14 mouse cellular contexts compared by ENCODE assay signal in genomic region chr9:96973091-96973490, GRCm38 (mm10). TPM values are rescaled to one million over a fixed set of nuclear protein-coding genes. Genes with fewer than 3 reads are reported as not detected.
DNase-seq lines count a peak whose midpoint lies in the region; ATAC-seq and TF ChIP-seq lines count a peak whose summit lies in the region.
"Had no signal": no experiment of that assay in that cellular context is flagged by ENCODE, and none has a peak within 500 bp of the region (broad histone marks: within the 10 kb centered on the region; RNA-seq: fewer than 3 reads in every experiment).

No protein-coding gene starts in this region.

- peaks cover 14% of the 10 kb centered on the region; the same call in 1 of the 2 replicates for H3K27me3 ChIP-seq in forebrain, embryonic 10.5 days (ENCODE audit: poor library complexity, severe bottlenecking)
- no peaks in the 10 kb centered on the region for H3K27me3 ChIP-seq in forebrain, postnatal 0 days (ENCODE audit: insufficient read depth, low read length)
- H3K27me3 ChIP-seq in kidney, adult 2 months (replicated peaks; ENCODE audit: control insufficient read depth, insufficient read depth, low read length), result no peaks in the 10 kb centered on the region
- no peaks in the 10 kb centered on the region for H3K27me3 ChIP-seq in kidney, embryonic 14.5 days (ENCODE audit: control insufficient read depth, insufficient read depth, low read length)
- no peaks in the 10 kb centered on the region; the same call in 1 of the 2 replicates for H3K27me3 ChIP-seq in limb, embryonic 10.5 days (ENCODE audit: low read depth, poor library complexity, severe bottlenecking)

- ATAC-seq in forebrain, postnatal 0 days, result no peak
- ATAC-seq in kidney, embryonic 14.5 days (ENCODE audit: low FRiP score, low TSS enrichment), result no peak
- ATAC-seq: inflammation-experienced regulatory T-cells, adult 6 months had no signal

- H3K4me2 ChIP-seq in forebrain, postnatal 0 days (ENCODE audit: low read depth), result no peak overlapping the region
- no peak overlapping the region for H3K4me2 ChIP-seq in kidney, embryonic 14.5 days (replicated peaks; ENCODE audit: low read depth, low read length)

- 86% methylated on average over 9 of the region's 9 CpGs for WGBS in forebrain, embryonic 10.5 days
- 43% methylated on average over 9 of the region's 9 CpGs for WGBS in forebrain, postnatal 0 days
- WGBS in kidney, adult 2 months, result 48% methylated on average over 9 of the region's 9 CpGs
- 62% methylated on average over 9 of the region's 9 CpGs for WGBS in kidney, embryonic 14.5 days
- WGBS in limb, embryonic 10.5 days, result 89% methylated on average over 9 of the region's 9 CpGs

- TF ChIP-seq CTCF in forebrain, postnatal 0 days (IDR thresholded peaks at IDR 0.05; ENCODE audit: low read depth), result no peak
- TF ChIP-seq CTCF in kidney, adult 2 months (conservative IDR thresholded peaks at IDR 0.05; ENCODE audit: insufficient read depth, insufficient read length, low read depth, low read length), result no peak

- no peak for DNase-seq in forebrain, embryonic 10.5 days (ENCODE audit: extremely low spot score, low spot score)
- DNase-seq in forebrain, postnatal 0 days, result no peak
- peak; percentile 64 for DNase-seq in kidney, adult 2 months
- peak; percentile 61 to 70 for DNase-seq in cerebellum, postnatal 10 days
- DNase-seq in limb, embryonic 10.5 days (ENCODE audit: low spot score), result no peak
- no peak for DNase-seq in frontal cortex, adult 2 months (ENCODE audit: extremely low spot score in 1 of 2, low spot score in 1 of 2)
- no peak for DNase-seq in left cerebral cortex, adult 11 months (ENCODE audit: low spot score)
- DNase-seq: gastrocnemius, postnatal 10 days; lung, adult 18-20 months; thymus, postnatal 36 days had no signal

- H3K27ac ChIP-seq in forebrain, embryonic 10.5 days, result peak overlapping the region; percentile 78; the same call in 1 of the 2 replicates
- H3K27ac ChIP-seq in forebrain, postnatal 0 days (ENCODE audit: low read depth, low read length), result no peak overlapping the region
- peak overlapping the region; percentile 42 for H3K27ac ChIP-seq in kidney, adult 2 months (ENCODE audit: insufficient read depth, low read depth, low read length)
- no peak overlapping the region for H3K27ac ChIP-seq in kidney, embryonic 14.5 days (ENCODE audit: low read depth, low read length)
- peak overlapping the region; percentile 14; the same call in 1 of the 2 replicates for H3K27ac ChIP-seq in limb, embryonic 10.5 days
- H3K27ac ChIP-seq: left cerebral cortex, adult 2 months had no signal

- H3K4me1 ChIP-seq in forebrain, embryonic 10.5 days, result peaks cover 70% of the 10 kb centered on the region
- H3K4me1 ChIP-seq in forebrain, postnatal 0 days (ENCODE audit: insufficient read depth), result no peaks in the 10 kb centered on the region
- H3K4me1 ChIP-seq in kidney, adult 2 months (ENCODE audit: control insufficient read depth, insufficient read depth, low read length), result peaks cover 48% of the 10 kb centered on the region
- peaks cover 24% of the 10 kb centered on the region for H3K4me1 ChIP-seq in kidney, embryonic 14.5 days (ENCODE audit: control insufficient read depth, insufficient read depth, low read length)
- H3K4me1 ChIP-seq in limb, embryonic 10.5 days, result peaks cover 28% of the 10 kb centered on the region

- H3K9ac ChIP-seq in forebrain, postnatal 0 days, result no peak overlapping the region
- H3K9ac ChIP-seq in kidney, embryonic 14.5 days (ENCODE audit: low read depth, low read length), result no peak overlapping the region

- H3K36me3 ChIP-seq in forebrain, embryonic 10.5 days (replicated peaks), result peaks cover 57% of the 10 kb centered on the region
- H3K36me3 ChIP-seq in forebrain, postnatal 0 days (ENCODE audit: insufficient read depth), result no peaks in the 10 kb centered on the region
- no peaks in the 10 kb centered on the region for H3K36me3 ChIP-seq in kidney, adult 2 months (ENCODE audit: control insufficient read depth, insufficient read depth, low read length)
- no peaks in the 10 kb centered on the region for H3K36me3 ChIP-seq in kidney, embryonic 14.5 days (ENCODE audit: control insufficient read depth, insufficient read depth, low read length)
- peaks cover 21% of the 10 kb centered on the region for H3K36me3 ChIP-seq in limb, embryonic 10.5 days

- no peaks in the 10 kb centered on the region for H3K9me3 ChIP-seq in forebrain, embryonic 10.5 days
- no peaks in the 10 kb centered on the region for H3K9me3 ChIP-seq in forebrain, postnatal 0 days (ENCODE audit: low read length)
- no peaks in the 10 kb centered on the region for H3K9me3 ChIP-seq in kidney, embryonic 14.5 days (ENCODE audit: control insufficient read depth, low read length)
- H3K9me3 ChIP-seq in limb, embryonic 10.5 days (replicated peaks), result no peaks in the 10 kb centered on the region

- TF ChIP-seq POLR2A in kidney, adult 2 months (IDR thresholded peaks at IDR 0.05; ENCODE audit: low read depth, low read length), result no peak

- no peak overlapping the region for H3K4me3 ChIP-seq in forebrain, embryonic 10.5 days
- H3K4me3 ChIP-seq in forebrain, postnatal 0 days (ENCODE audit: low read depth, low read length), result no peak overlapping the region
- H3K4me3 ChIP-seq in kidney, adult 2 months (ENCODE audit: insufficient read depth, low read depth, low read length), result no peak overlapping the region
- H3K4me3 ChIP-seq in kidney, embryonic 14.5 days (ENCODE audit: low read length), result no peak overlapping the region
- H3K4me3 ChIP-seq in limb, embryonic 10.5 days, result no peak overlapping the region
- H3K4me3 ChIP-seq: left cerebral cortex, adult 2 months had no signal

RNA-seq across cellular contexts. Expression of gene Spsb4, which starts 45.6 kb away (rescaled TPM):
- polyA plus RNA-seq in forebrain, embryonic 10.5 days (2016; fragmentation: Nextera tagmentation; extraction: Ambion mirVana), result 102 and 109 TPM in 2 replicates
- total RNA-seq in forebrain, postnatal 0 days (2014; rRNA removed), result 22.7 and 28.3 TPM in 2 replicates
- polyA plus RNA-seq in forebrain, postnatal 0 days (2015; fragmentation: Nextera tagmentation; extraction: Ambion mirVana), result 14.8 and 16.0 TPM in 2 replicates
- polyA plus RNA-seq in kidney, adult 2 months (2012; rRNA removed), result 61.5 and 62.5 TPM in 2 replicates
- 42.0 and 55.6 TPM in 2 replicates for polyA plus RNA-seq in kidney, embryonic 14.5 days (2014; fragmentation: Nextera tagmentation; extraction: Ambion mirVana)
- 70.3 and 80.6 TPM in 2 replicates for polyA plus RNA-seq in limb, embryonic 10.5 days (2016; fragmentation: Nextera tagmentation; extraction: Ambion mirVana)
- 9.1 and 11.9 TPM in 2 replicates for polyA plus RNA-seq in frontal cortex, adult 2 months (2012; rRNA removed)
- total RNA-seq: monocyte, adult 5-6 weeks had no signal

Comparison
In these comparisons a context has a peak if more than half of its experiments do, and no peak if none do; other contexts are left out.
1. H3K27ac ChIP-seq: peak in forebrain, embryonic 10.5 days (single experiment), kidney, adult 2 months (single experiment) and limb, embryonic 10.5 days (single experiment); none in forebrain, postnatal 0 days (single experiment) and kidney, embryonic 14.5 days (single experiment).
2. DNase-seq: peak in kidney, adult 2 months (single experiment) and cerebellum, postnatal 10 days (2 of 2); none in forebrain, embryonic 10.5 days (single experiment), forebrain, postnatal 0 days (single experiment), limb, embryonic 10.5 days (single experiment), frontal cortex, adult 2 months (0 of 2) and left cerebral cortex, adult 11 months (single experiment).